Mouse (Mus musculus) lung, postnatal 0 days (tissue): ENCODE data around the gene Hspa12a. TPM values are rescaled to one million over a fixed set of nuclear protein-coding genes. Genes with fewer than 3 reads are reported as not detected.

Experiments
- ATAC-seq: fragments of 200-750 bp; cut with Nextera tagmentation; 2 replicates; pipeline ENCODE4 v1.8.0; 2017; ENCODE audit warnings: moderate library complexity
- DNase-seq: peaks from one replicate; pipeline ENCODE4 v3.0.0-alpha.2; 2016; ENCODE audit warnings: low spot score
- H3K27ac ChIP-seq: fragments of 300-500 bp; sonication (generic); 2 replicates; pipeline ENCODE4 v1.5.1; 2014; ENCODE audit warnings: antibody characterized with exemption, mild to moderate bottlenecking, low read length, mixed read lengths
- H3K27me3 ChIP-seq: fragments of 300-500 bp; sonication (generic); replicated peaks from 2 replicates; pipeline ENCODE4 v1.6.1; 2014; ENCODE audit warnings: low read length, mixed read lengths; ENCODE audit not compliant: insufficient read depth
- H3K36me3 ChIP-seq: fragments of 300-500 bp; sonication (generic); 2 replicates; pipeline ENCODE4 v1.6.1; 2014; ENCODE audit warnings: low read length, mixed read lengths; ENCODE audit not compliant: insufficient read depth
- H3K4me1 ChIP-seq: fragments of 300-500 bp; sonication (generic); 2 replicates; pipeline ENCODE4 v1.6.1; 2014; ENCODE audit warnings: antibody characterized with exemption, low read depth, low read length, mixed read lengths; ENCODE audit not compliant: insufficient read depth
- H3K4me2 ChIP-seq: fragments of 300-500 bp; sonication (generic); replicated peaks from 2 replicates; pipeline ENCODE4 v1.6.1; 2014; ENCODE audit warnings: low read depth, mild to moderate bottlenecking, low read length, moderate library complexity, mixed read lengths
- H3K4me3 ChIP-seq: fragments of 300-500 bp; sonication (generic); 2 replicates; pipeline ENCODE4 v1.5.1; 2014; ENCODE audit warnings: low read depth, low read length
- H3K9ac ChIP-seq: fragments of 300-500 bp; sonication (generic); replicated peaks from 2 replicates; pipeline ENCODE4 v1.6.1; 2014; ENCODE audit warnings: low read depth, mild to moderate bottlenecking
- H3K9me3 ChIP-seq: fragments of 300-500 bp; sonication (generic); 2 replicates; pipeline ENCODE4 v1.6.1; 2016; ENCODE audit warnings: low read length, mixed read lengths
- CTCF ChIP-seq: IDR thresholded peaks from 2 replicates; pipeline ENCODE4 v1.5.1; 2016; ENCODE audit warnings: antibody characterized with exemption, mild to moderate bottlenecking
- EP300 ChIP-seq: IDR thresholded peaks from 2 replicates; pipeline ENCODE4 v1.6.1; 2016; ENCODE audit warnings: antibody characterized with exemption, mild to moderate bottlenecking, control low read depth
- WGBS: fragments of 180-500 bp; shearing (Covaris S2); extraction: QIAGEN DNeasy Blood & Tissue Kit; methylation state at CpG from one replicate; pipeline ENCODE4 v1.1.7; 2014; 5-methylcytosine and 5-hydroxymethylcytosine counted together
- polyA plus RNA-seq: library from polyadenylated mRNA; unstranded; fragments of >200 nt; fragmentation: Nextera tagmentation; extraction: Ambion mirVana; gene quantifications from 2 replicates; pipeline ENCODE4 v1.2.1, GENCODE M21; 2015

The Hspa12a gene
- polyA plus RNA-seq, 1 experiment from 2014 or later: 3.3 TPM

- Histone ChIP-seq H3K4me2 (no peak overlapping the region), H3K27ac (no peak overlapping the region), H3K27me3 (no peaks in the 10 kb centered on the region), H3K36me3 (no peaks in the 10 kb centered on the region), H3K4me1 (no peaks in the 10 kb centered on the region), H3K9me3 (no peaks in the 10 kb centered on the region), H3K9ac (no peak overlapping the region), H3K4me3 (no peak overlapping the region)
- ATAC-seq (no peak), DNase-seq (no peak)
- TF ChIP-seq CTCF: no peak
- TF ChIP-seq EP300: no peak
- 52% methylated on average over 6 of the region's 6 CpGs for WGBS
These were observed 71.6 kb downstream of the Hspa12a start for GRCm38 (mm10) chr19:58871878-58872277.

GRCm38 (mm10) chr19:58866651-58867050 is 76.8 kb downstream of the Hspa12a start:
- H3K36me3 ChIP-seq: no peaks in the 10 kb centered on the region
- WGBS: 18% methylated on average over 4 of the region's 4 CpGs
- no peaks in the 10 kb centered on the region for H3K9me3 ChIP-seq
- no peak for TF ChIP-seq CTCF
- TF ChIP-seq EP300: no peak
- no peaks in the 10 kb centered on the region for H3K27me3 ChIP-seq
- no peak overlapping the region for H3K27ac ChIP-seq
- H3K9ac ChIP-seq: no peak overlapping the region
- H3K4me2 ChIP-seq: no peak overlapping the region
- DNase-seq (no peak), ATAC-seq (peak; percentile 41; the same call in 1 of the 2 replicates)
- no peaks in the 10 kb centered on the region for H3K4me1 ChIP-seq
- no peak overlapping the region for H3K4me3 ChIP-seq

GRCm38 (mm10) chr19:58865224-58865623 is 78.2 kb downstream of the Hspa12a start:
- Histone ChIP-seq H3K4me2 (no peak overlapping the region), H3K4me3 (no peak overlapping the region), H3K27me3 (no peaks in the 10 kb centered on the region), H3K9me3 (no peaks in the 10 kb centered on the region), H3K4me1 (peaks cover 5% of the 10 kb centered on the region; the same call in 1 of the 2 replicates), H3K36me3 (no peaks in the 10 kb centered on the region), H3K9ac (no peak overlapping the region), H3K27ac (no peak overlapping the region)
- TF ChIP-seq CTCF (no peak), EP300 (no peak)
- WGBS: 43% methylated on average over 5 of the region's 5 CpGs
- DNase-seq (no peak), ATAC-seq (no peak)

DNA sequence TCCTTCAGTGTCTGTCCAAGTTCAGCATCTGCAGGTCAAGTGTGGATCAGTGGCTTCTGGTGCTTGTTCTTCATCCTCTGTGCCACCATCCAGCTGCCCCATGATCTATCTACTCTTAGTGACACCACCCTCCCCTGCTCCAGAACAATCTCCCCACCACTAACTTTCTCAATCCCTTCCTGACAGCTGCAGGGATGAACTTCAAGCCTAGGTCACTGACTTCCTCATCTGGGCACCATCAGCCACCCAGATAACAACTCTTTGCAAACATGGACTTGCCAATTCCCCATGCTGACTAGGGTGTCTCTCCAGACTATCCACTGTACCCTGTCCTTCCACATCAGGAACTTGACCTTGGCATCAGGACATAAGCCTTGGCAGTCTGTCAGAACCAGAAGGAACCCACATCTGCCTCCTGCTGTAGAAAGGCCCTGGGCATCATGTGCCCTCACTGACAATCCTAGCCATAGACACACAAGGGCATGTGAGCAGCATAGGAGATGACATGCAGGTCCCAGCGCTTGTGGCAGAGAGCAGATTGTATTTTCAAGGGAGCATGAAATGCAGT is 79.4 kb downstream of the Hspa12a start:
- H3K4me1 ChIP-seq: peaks cover 6% of the 10 kb centered on the region; the same call in 1 of the 2 replicates
- H3K36me3 ChIP-seq: no peaks in the 10 kb centered on the region
- no peak overlapping the region for H3K4me3 ChIP-seq
- H3K9me3 ChIP-seq: no peaks in the 10 kb centered on the region
- DNase-seq (no peak), ATAC-seq (no peak)
- H3K27me3 ChIP-seq: peaks cover 6% of the 10 kb centered on the region; the same call in 1 of the 2 replicates
- H3K4me2 ChIP-seq: no peak overlapping the region
- WGBS: 93% methylated on average over 1 of the region's 1 CpGs
- no peak overlapping the region for H3K9ac ChIP-seq
- TF ChIP-seq EP300: no peak
- TF ChIP-seq CTCF: no peak
- H3K27ac ChIP-seq: no peak overlapping the region

GRCm38 (mm10) chr19:58861174-58861760 is 82.2 kb downstream of the Hspa12a start:
- no peak; the same call in 1 of the 2 replicates for ATAC-seq
- H3K9me3 ChIP-seq: no peaks in the 10 kb centered on the region

GRCm38 (mm10) chr19:58860255-58861173 is 82.9 kb downstream of the Hspa12a start:
- TF ChIP-seq EP300 (no peak), CTCF (peak; percentile 17; the same call in 1 of the 2 replicates)
- 3% methylated on average over 44 of the region's 46 CpGs for WGBS
- H3K36me3 ChIP-seq: no peaks in the 10 kb centered on the region
- ATAC-seq: peak; percentile 94
- H3K27ac ChIP-seq: no peak overlapping the region
- peak; percentile 91 for DNase-seq
- H3K4me1 ChIP-seq: peaks cover 6% of the 10 kb centered on the region; the same call in 1 of the 2 replicates
- H3K9ac ChIP-seq: no peak overlapping the region
- H3K4me2 ChIP-seq: peak overlapping the region; percentile 88
- no peaks in the 10 kb centered on the region for H3K9me3 ChIP-seq
- H3K27me3 ChIP-seq: peaks cover 6% of the 10 kb centered on the region; the same call in 1 of the 2 replicates
- peak overlapping the region; percentile 51 for H3K4me3 ChIP-seq

More at GRCm38 (mm10) chr19:58861174-58861760, 82.2 kb downstream of the Hspa12a start:
- Histone ChIP-seq H3K36me3 (no peaks in the 10 kb centered on the region), H3K4me2 (peak overlapping the region; percentile 88), H3K27ac (no peak overlapping the region), H3K4me3 (peak overlapping the region; percentile 51), H3K4me1 (peaks cover 6% of the 10 kb centered on the region; the same call in 1 of the 2 replicates), H3K9ac (no peak overlapping the region), H3K27me3 (peaks cover 6% of the 10 kb centered on the region; the same call in 1 of the 2 replicates)
- TF ChIP-seq CTCF (no peak), EP300 (no peak)
- WGBS: 19% methylated on average over 12 of the region's 12 CpGs
- DNase-seq: no peak
